Mouse (Mus musculus): ENCODE data around the gene Sf3a3.

Sf3a3 gene

GRCm38 (mm10) chr4:124738783-124739182 lies 24.2 kb downstream of the Sf3a3 start:
- DNase-seq (ENCODE audit: low read depth), result no peak

GRCm38 (mm10) chr4:124741376-124742343 lies 27.1 kb downstream of the Sf3a3 start, which contains the start of gene Inpp5b:
Gene Inpp5b, plus strand, starts transcription at chr4:124741850.
- peak; percentile 82 for DNase-seq (ENCODE audit: low read depth)

- no peak for DNase-seq (ENCODE audit: low read depth)
Observed at GRCm38 (mm10) chr4:124742839-124743238, 28.3 kb downstream of the Sf3a3 start.

DNA sequence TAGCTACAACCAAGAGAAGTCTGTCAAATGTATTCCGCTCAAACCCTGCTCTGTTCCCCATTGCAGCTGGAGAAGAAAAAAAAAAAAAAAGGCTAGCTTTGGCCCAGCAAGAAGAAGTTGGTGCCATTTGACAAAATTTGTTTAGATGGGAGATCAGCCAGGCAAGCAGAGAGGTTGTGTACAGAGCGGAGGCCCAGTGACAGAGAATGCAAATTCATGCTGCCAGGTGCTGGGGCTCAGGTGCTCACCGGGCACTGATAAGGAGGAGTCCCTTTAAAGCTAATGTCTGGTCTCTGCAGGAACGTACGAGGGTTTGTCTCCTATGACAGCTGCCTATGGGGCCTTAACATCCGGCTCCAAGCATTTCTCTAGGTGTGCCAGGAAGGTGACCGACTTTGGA lies 32.0 kb downstream of the Sf3a3 start:
- DNase-seq (ENCODE audit: low read depth), result no peak

DNA sequence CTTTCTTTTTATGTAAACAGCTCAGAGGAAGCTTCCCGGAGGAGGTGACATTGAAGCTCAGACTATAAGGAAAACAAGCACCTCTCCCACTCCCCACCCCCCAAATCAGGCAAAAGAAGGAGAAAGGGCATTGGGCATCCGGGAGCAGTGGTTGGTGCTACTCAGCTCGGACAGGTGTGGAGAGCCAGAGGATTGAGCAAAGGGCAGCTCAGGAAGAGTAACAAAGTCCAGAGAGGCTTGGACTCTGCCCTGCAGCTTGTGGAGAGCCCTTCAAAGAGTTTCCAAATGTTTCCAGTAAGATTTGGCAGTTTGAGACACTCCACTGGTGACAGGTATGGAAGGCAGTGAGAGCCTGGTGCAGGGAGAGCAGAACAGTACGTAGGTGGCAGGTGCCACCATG lies 33.3 kb downstream of the Sf3a3 start:
- no peak for DNase-seq (ENCODE audit: low read depth)

GRCm38 (mm10) chr4:124751300-124752250 lies 37.0 kb downstream of the Sf3a3 start:
- DNase-seq (ENCODE audit: low read depth), result peak; percentile 97

DNA sequence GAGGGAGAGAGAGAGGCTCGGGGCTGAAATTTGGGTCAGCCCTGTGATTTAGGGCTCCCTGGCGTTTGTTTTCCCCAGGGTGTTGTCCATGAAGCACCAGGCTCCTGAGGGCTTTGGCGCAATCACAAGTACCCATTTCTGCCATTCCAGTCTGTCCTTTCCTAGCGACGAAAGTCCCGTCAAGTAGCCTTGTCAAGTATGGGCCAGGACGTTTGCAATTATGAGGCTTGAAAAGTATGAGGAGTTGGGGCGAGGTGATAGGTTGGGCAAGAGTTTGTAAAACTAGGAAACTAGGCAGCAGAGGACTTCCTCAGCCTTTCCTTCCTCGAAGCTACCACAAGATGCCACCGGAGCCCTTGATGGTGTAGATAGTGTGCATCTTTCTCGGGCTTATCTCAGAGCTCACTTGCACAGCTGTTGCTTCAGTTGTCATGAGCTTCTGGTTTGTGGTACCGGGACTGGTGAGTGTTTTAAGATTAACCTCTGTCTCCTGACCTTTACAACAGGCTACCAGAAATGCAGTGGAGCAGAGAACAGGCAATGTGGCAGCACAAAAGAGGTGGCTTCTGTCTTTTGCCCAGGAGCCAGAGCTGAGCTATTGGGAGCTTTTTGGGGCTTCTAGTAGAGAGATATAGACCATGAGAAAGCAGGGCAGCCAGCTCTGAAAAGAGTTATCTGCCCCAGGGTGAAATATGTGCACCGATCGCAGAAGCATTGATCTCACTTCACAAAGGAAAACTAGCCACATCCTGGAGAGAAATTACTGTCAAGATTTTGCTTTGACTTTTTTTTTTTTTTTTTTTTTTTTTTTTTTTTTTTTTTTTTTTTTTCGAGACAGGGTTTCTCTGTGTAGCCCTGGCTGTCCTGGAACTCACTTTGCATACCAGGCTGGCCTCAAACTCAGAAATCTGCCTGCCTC lies 38.0 kb downstream of the Sf3a3 start:
- peak; percentile 99 for DNase-seq (ENCODE audit: low read depth)

- DNase-seq (ENCODE audit: low read depth), result peak; percentile 42
Observed at GRCm38 (mm10) chr4:124755526-124755925, 41.0 kb downstream of the Sf3a3 start.

DNA sequence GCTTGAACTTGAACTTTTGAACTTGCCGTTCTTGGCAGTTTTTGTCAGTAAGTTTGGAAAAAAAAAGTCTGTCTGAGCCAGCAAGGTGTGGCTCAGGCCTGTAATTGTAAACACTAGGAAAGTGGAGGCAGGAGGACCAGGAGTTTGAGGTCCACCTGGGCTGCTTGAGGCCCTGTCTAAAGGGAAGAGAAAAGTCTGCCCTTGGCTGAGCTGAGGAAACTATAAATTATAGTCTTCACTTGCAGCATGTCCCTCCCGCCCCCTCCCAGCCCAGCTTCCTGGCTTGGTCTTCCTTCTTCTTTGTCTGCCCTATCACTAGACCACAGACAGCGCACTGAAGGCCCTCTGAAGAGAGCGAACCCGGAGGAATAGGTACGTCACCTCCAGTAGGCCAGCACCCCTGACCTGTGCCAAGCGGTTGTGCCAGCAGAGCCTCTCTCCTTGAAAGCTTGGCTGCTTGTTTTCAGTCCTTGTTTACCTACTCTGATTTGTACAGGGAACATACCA lies 44.8 kb downstream of the Sf3a3 start:
- DNase-seq (ENCODE audit: low read depth), result peak; percentile 85

DNA sequence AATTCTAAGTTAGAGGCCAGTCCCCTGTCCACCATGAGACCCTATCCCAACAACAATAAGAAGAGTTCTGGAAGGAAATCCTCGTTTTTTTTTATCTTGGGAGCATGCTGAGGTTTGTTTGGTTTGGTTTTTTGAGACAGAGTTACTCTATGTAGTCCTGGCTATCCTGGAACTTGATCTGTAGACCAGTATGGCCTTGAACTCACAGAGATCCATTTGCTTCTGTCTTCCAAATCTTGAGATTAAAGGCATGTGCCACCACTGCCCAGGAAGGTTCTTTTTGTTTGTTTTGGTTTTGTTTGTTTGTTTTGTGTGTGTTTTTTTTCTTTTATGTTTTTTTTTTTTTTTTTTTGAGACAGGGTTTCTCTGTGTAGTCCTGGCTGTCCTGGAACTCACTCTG lies 46.6 kb downstream of the Sf3a3 start:
- no peak for DNase-seq (ENCODE audit: low read depth)

GRCm38 (mm10) chr4:124762858-124763452 lies 48.4 kb downstream of the Sf3a3 start:
- DNase-seq (ENCODE audit: low read depth), result peak; percentile 27

GRCm38 (mm10) chr4:124765802-124766565 lies 51.4 kb downstream of the Sf3a3 start:
- no peak for DNase-seq (ENCODE audit: low read depth)

DNA sequence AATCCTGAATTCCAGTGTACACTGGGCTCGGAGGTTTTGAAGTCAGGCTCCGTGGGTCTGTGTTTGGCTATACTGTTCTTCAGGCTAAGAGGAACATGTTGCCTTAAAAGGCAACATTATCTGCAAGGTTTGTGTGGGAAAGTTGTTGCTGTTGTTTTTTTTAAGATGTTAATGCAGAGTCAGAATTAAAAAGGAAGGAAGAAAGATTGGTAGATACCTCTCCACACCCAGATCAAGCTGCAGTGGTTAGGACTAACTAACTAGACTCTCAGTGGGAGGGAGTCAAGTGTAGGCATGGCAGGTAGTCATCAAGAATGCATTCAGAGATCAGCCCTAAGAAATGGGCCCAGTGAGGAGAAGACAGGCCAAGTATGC lies 52.0 kb downstream of the Sf3a3 start:
- peak; percentile 53 for DNase-seq (ENCODE audit: low read depth)

DNA sequence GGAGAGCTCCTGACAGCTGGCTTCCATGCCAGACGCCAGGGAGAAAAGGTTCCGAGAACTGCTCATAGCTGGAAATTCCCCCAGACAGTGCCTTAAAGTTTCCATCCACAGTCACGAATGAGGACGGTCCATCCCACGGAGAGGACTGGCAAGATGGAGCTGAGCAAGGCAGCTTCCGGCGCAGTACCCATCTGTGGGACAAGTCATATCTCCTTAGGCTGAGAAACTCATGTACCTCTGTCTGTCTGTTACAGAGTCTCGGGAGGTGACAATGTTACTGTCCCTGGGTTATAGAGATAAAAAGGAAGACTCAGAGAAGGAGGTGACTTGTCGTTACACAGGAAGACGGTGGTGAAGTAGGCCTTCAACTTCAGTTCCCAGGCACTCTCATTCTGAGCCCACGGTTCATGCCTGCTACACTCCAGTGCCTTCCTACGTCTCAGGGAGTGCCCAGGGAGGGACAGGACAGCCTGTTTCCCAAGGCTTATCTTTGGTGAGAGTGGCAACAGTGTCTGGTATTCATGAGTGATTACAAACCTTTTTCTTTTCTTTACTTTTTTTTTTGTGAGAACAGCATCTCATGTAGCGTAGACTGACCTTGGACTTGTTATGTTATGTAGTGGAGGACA lies 54.5 kb downstream of the Sf3a3 start:
- peak; percentile 31 for DNase-seq (ENCODE audit: low read depth)

- peak; percentile 69 for DNase-seq (ENCODE audit: low read depth)
Observed at GRCm38 (mm10) chr4:124770624-124771023, 56.0 kb downstream of the Sf3a3 start.

DNA sequence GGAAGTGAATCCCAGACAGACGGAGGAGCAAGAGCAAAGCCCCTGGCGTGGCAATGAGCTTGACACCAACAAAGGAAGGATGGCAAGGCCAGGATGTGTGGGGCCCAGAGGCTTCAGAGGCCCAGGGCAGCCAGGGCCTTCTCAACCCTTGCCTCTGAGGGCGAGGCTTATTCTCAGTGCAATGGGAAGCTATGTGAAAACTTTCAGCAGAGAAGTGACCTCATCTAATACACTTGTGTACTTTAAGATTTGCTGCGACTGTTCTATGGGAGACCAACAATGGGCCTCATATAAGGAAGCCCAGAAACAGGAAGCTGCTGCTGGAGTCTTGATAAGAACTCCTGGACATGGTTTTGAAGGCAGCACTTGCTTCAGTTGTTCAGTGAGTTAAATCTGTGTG lies 57.5 kb downstream of the Sf3a3 start:
- peak; percentile 94 for DNase-seq (ENCODE audit: low read depth)

DNA sequence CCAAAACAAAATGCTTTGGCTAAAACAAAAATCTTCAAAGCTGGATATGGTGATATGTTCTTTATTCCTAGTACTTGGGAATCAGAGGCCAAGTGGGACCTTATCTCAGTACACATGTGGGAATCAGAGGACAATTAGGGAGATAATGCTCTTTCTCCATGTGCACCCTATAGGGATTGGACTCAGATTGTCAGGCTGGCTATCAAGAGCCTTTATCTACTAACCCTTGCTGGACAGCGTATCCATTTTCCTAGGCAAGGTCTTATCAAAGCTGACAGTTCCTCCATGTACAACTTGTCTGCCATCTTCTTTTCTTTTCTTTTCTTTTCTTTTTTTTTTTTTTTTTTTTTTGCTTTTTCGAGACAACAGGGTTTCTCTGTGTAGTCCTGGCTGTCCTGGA lies 58.9 kb downstream of the Sf3a3 start:
- no peak for DNase-seq (ENCODE audit: low read depth)

- no peak for DNase-seq (ENCODE audit: low read depth)
Observed at GRCm38 (mm10) chr4:124773995-124774394, 59.4 kb downstream of the Sf3a3 start.

- no peak for DNase-seq (ENCODE audit: low read depth)
Observed at GRCm38 (mm10) chr4:124774429-124774828, 59.9 kb downstream of the Sf3a3 start.

DNA sequence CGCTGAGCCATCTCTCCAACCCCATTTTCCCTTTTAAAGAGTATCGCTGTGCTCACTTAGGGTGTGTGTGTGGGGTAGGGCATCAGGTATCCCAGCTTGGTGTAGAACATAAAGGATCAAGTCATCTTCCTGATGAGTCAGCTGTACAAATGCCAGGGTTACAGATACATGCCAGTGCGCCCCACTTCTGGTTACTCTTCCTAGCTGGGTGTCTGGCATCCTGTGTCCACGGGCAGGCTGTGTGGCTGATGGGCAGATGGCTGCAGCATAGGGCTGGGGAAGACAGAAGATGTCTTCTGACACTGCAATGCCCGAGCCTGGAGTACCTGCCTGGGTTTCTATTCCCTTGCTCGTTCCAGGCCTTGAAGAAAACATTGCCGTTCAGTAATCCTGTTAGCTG lies 66.8 kb downstream of the Sf3a3 start:
- DNase-seq (ENCODE audit: low read depth), result no peak
